Comparison of ENCODE assay signal across 33 mouse cellular contexts in genomic region chr12:31077020-31077419, GRCm38 (mm10). TPM values are rescaled to one million over a fixed set of nuclear protein-coding genes. Genes with fewer than 3 reads are reported as not detected.
DNase-seq lines count a peak whose midpoint lies in the region; ATAC-seq and TF ChIP-seq lines count a peak whose summit lies in the region.
"Had no signal": no experiment of that assay in that cellular context is flagged by ENCODE, and none has a peak within 500 bp of the region (broad histone marks: within the 10 kb centered on the region; RNA-seq: fewer than 3 reads in every experiment).

No protein-coding gene starts in this region.

- H3K4me3 ChIP-seq in testis, adult 2 months (ENCODE audit: control insufficient read depth, low read depth, low read length), result 0 out of 2 replicates have a peak overlapping the region, but pooled peaks have one; percentile 3
- H3K4me3 ChIP-seq in liver, postnatal 0 days (ENCODE audit: low read depth, low read length), result peak overlapping the region; percentile 71; the same call in 1 of the 2 replicates
- H3K4me3 ChIP-seq: embryonic facial prominence, embryonic 10.5 days; embryonic facial prominence, embryonic 15.5 days; forebrain, embryonic 13.5 days; gastrocnemius, adult 2 months; heart, embryonic 10.5 days; hindbrain, embryonic 12.5 days; layer of hippocampus, adult 2 months; limb, embryonic 13.5 days; neural tube, embryonic 15.5 days had no signal

- no peak overlapping the region for H3K27ac ChIP-seq in testis, adult 2 months (ENCODE audit: control insufficient read depth, insufficient read depth, low read depth, low read length)
- H3K27ac ChIP-seq in liver, postnatal 0 days (ENCODE audit: low read depth), result no peak overlapping the region
- H3K27ac ChIP-seq: embryonic facial prominence, embryonic 10.5 days; embryonic facial prominence, embryonic 15.5 days; forebrain, embryonic 13.5 days; gastrocnemius, adult 2 months; heart, embryonic 10.5 days; hindbrain, embryonic 12.5 days; hindbrain, postnatal 0 days; layer of hippocampus, adult 2 months; limb, embryonic 13.5 days; macrophage; neural tube, embryonic 15.5 days had no signal

- H3K9ac ChIP-seq in liver, postnatal 0 days (replicated peaks), result peak overlapping the region; percentile 38; the same call in 1 of the 2 replicates
- H3K9ac ChIP-seq: embryonic facial prominence, embryonic 15.5 days; forebrain, embryonic 13.5 days; hindbrain, embryonic 12.5 days; limb, embryonic 13.5 days; neural tube, embryonic 15.5 days had no signal

- TF ChIP-seq POLR2A in testis, adult 2 months (IDR thresholded peaks at IDR 0.05; ENCODE audit: control insufficient read depth, low read depth, low read length), result no peak

- TF ChIP-seq CTCF in testis, adult 2 months (IDR thresholded peaks at IDR 0.05; ENCODE audit: control insufficient read depth, insufficient read depth, insufficient replicate concordance, low read depth, low read length), result no peak
- no peak for TF ChIP-seq CTCF in liver, postnatal 0 days (IDR thresholded peaks at IDR 0.05; ENCODE audit: low read depth)

- 67% methylated on average over 7 of the region's 7 CpGs for WGBS in liver, postnatal 0 days (ENCODE audit: insufficient replicate concordance)

- H3K4me2 ChIP-seq in liver, postnatal 0 days (ENCODE audit: low read depth, low read length), result peak overlapping the region; percentile 75
- H3K4me2 ChIP-seq: embryonic facial prominence, embryonic 15.5 days; forebrain, embryonic 13.5 days; hindbrain, embryonic 12.5 days; limb, embryonic 13.5 days; neural tube, embryonic 15.5 days had no signal

- H3K36me3 ChIP-seq in testis, adult 2 months (ENCODE audit: control insufficient read depth, insufficient read depth, low read length), result no peaks in the 10 kb centered on the region
- 0 out of 2 replicates have a peak, but pooled peaks cover 4% of the 10 kb centered on the region for H3K36me3 ChIP-seq in liver, postnatal 0 days (replicated peaks; ENCODE audit: insufficient read depth, low read length)
- H3K36me3 ChIP-seq: embryonic facial prominence, embryonic 10.5 days; embryonic facial prominence, embryonic 15.5 days; heart, embryonic 10.5 days; hindbrain, embryonic 12.5 days; limb, embryonic 13.5 days; neural tube, embryonic 15.5 days had no signal

- DNase-seq in heart, adult 11 months, result peak; percentile 69
- DNase-seq in heart, adult 8-10 months (ENCODE audit: low spot score), result no peak
- DNase-seq in testis, postnatal 10 days (ENCODE audit: low spot score), result no peak
- DNase-seq in liver, postnatal 0 days, result no peak
- DNase-seq in cerebellum, adult 11 months, result no peak
- DNase-seq in gastrocnemius, postnatal 4 days (ENCODE audit: low spot score in 2 of 2), result no peak
- no peak for DNase-seq in frontal cortex, postnatal 14 days (ENCODE audit: low spot score in 2 of 2)
- DNase-seq: adrenal gland, postnatal 36 days; cerebellum, adult 8-10 months; cerebellum, postnatal 25 days; gastrocnemius, adult 2 months; gastrocnemius, postnatal 36 days; heart, postnatal 36 days; kidney, adult 11 months; kidney, postnatal 36 days; lung, adult 18-20 months; lung, postnatal 10 days; midbrain, embryonic 14.5 days; retina, postnatal 1 day; right cerebral cortex, postnatal 14 days had no signal

- no peak for TF ChIP-seq EP300 in liver, postnatal 0 days (IDR thresholded peaks at IDR 0.05; ENCODE audit: low read depth)

- ATAC-seq in liver, postnatal 0 days, result no peak
- ATAC-seq: forebrain, embryonic 13.5 days; hindbrain, postnatal 0 days; Patski had no signal

- peaks cover 4% of the 10 kb centered on the region; the same call in 1 of the 2 replicates for H3K27me3 ChIP-seq in testis, adult 2 months (ENCODE audit: control insufficient read depth, insufficient read depth, low read length)
- 0 out of 2 replicates have a peak, but pooled peaks cover 3% of the 10 kb centered on the region for H3K27me3 ChIP-seq in liver, postnatal 0 days (ENCODE audit: insufficient read depth, low read length)

- H3K4me1 ChIP-seq in testis, adult 2 months (ENCODE audit: control insufficient read depth, insufficient read depth, low read length), result peaks cover 10% of the 10 kb centered on the region
- peaks cover 34% of the 10 kb centered on the region for H3K4me1 ChIP-seq in liver, postnatal 0 days (ENCODE audit: insufficient read depth)

- H3K9me3 ChIP-seq in liver, postnatal 0 days (ENCODE audit: low read length), result no peaks in the 10 kb centered on the region
- H3K9me3 ChIP-seq: embryonic facial prominence, embryonic 10.5 days; embryonic facial prominence, embryonic 15.5 days; forebrain, embryonic 13.5 days; heart, embryonic 10.5 days; hindbrain, embryonic 12.5 days; limb, embryonic 13.5 days; neural tube, embryonic 15.5 days had no signal

RNA-seq across cellular contexts. Expression of gene Fam110c, which starts 3.4 kb away (rescaled TPM):
- total RNA-seq in heart, adult 8-10 months (2022), result under 1 TPM; 0.16 to 0.63 (median 0.48) TPM
- polyA plus RNA-seq in testis, adult 2 months (2012; rRNA removed), result 0.41 and 0.62 TPM in 2 replicates
- 6.9 and 7.2 TPM in 2 replicates for polyA plus RNA-seq in liver, postnatal 0 days (2015; fragmentation: Nextera tagmentation; extraction: Ambion mirVana)
- under 1 TPM; 0.22 to 0.23 TPM for total RNA-seq in gastrocnemius, postnatal 4 days (2021)
- total RNA-seq: gastrocnemius, adult 2 months; gastrocnemius, postnatal 36 days; layer of hippocampus, adult 2 months; left cerebral cortex, adult 8-10 months had no signal
- polyA plus RNA-seq: Patski had no signal
